Mouse (Mus musculus): Measurements from ENCODE around the gene Nemp1. TPM values are rescaled to one million over a fixed set of nuclear protein-coding genes. Genes with fewer than 3 reads are reported as not detected.
"Not testable (repeated sequence)": the region's sequence is repeated elsewhere in the genome, so short reads cannot be mapped to it uniquely, and the experiment has no call there.

The Nemp1 gene
- polyA plus RNA-seq, 1 experiment from 2014 or later, result 3.5 TPM

GRCm38 (mm10) chr10:127641861-127642771 lies 24.6 kb upstream of the Nemp1 start:
- peak overlapping the region; percentile 29; the same call in 1 of the 2 replicates for H3K9ac ChIP-seq (replicated peaks; ENCODE audit: low read length)
- ATAC-seq (ENCODE audit: low FRiP score, low TSS enrichment) (peak; percentile 55; the same call in 1 of the 2 replicates), DNase-seq (peak; percentile 88)
- 9% methylated on average over 19 of the region's 19 CpGs for WGBS
- H3K36me3 ChIP-seq (ENCODE audit: control insufficient read depth, insufficient read depth, low read length), result no peaks in the 10 kb centered on the region
- peak overlapping the region; percentile 50 for H3K4me2 ChIP-seq (ENCODE audit: low read length)
- H3K27me3 ChIP-seq (ENCODE audit: control insufficient read depth, insufficient read depth, low read length), result peaks cover 27% of the 10 kb centered on the region
- H3K9me3 ChIP-seq (ENCODE audit: control insufficient read depth, low read length), result no peaks in the 10 kb centered on the region
- peak overlapping the region; percentile 26; the same call in 1 of the 2 replicates for H3K4me3 ChIP-seq (replicated peaks; ENCODE audit: low read depth, low read length)
- H3K4me1 ChIP-seq (ENCODE audit: control insufficient read depth, insufficient read depth, low read length), result peaks cover 11% of the 10 kb centered on the region
- H3K27ac ChIP-seq (replicated peaks; ENCODE audit: low read depth, low read length), result no peak overlapping the region

GRCm38 (mm10) chr10:127642772-127643552 lies 23.7 kb upstream of the Nemp1 start, which contains the start of gene Stat6:
Gene Stat6 (plus strand): TSS chr10:127642986.
- 0 out of 2 replicates have a peak within 1 kb of the TSS, but pooled peaks have one; percentile 26 for H3K27ac ChIP-seq (replicated peaks; ENCODE audit: low read depth, low read length)
- ATAC-seq (ENCODE audit: low FRiP score, low TSS enrichment), result 0 out of 2 replicates have a peak, but pooled peaks have one; percentile 27

GRCm38 (mm10) chr10:127643553-127644238 lies 23.0 kb upstream of the Nemp1 start:
- Histone ChIP-seq H3K4me2 (ENCODE audit: low read length) (peak overlapping the region; percentile 50), H3K4me1 (ENCODE audit: control insufficient read depth, insufficient read depth, low read length) (peaks cover 11% of the 10 kb centered on the region), H3K36me3 (ENCODE audit: control insufficient read depth, insufficient read depth, low read length) (no peaks in the 10 kb centered on the region), H3K27ac (replicated peaks; ENCODE audit: low read depth, low read length) (no peak overlapping the region), H3K4me3 (replicated peaks; ENCODE audit: low read depth, low read length) (peak overlapping the region; percentile 26), H3K27me3 (ENCODE audit: control insufficient read depth, insufficient read depth, low read length) (peaks cover 27% of the 10 kb centered on the region), H3K9me3 (ENCODE audit: control insufficient read depth, low read length) (no peaks in the 10 kb centered on the region), H3K9ac (replicated peaks; ENCODE audit: low read length) (peak overlapping the region; percentile 29; the same call in 1 of the 2 replicates)
- DNase-seq (peak; percentile 53), ATAC-seq (ENCODE audit: low FRiP score, low TSS enrichment) (no peak)
- 4% methylated on average over 25 of the region's 25 CpGs for whole genome bisulfite sequencing

More at GRCm38 (mm10) chr10:127642772-127643552, 23.7 kb upstream of the Nemp1 start, which contains the start of gene Stat6:
- Histone ChIP-seq H3K27me3 (ENCODE audit: control insufficient read depth, insufficient read depth, low read length) (peaks cover 27% of the 10 kb centered on the region), H3K4me2 (ENCODE audit: low read length) (peak within 1 kb of the TSS; percentile 50), H3K4me3 (replicated peaks; ENCODE audit: low read depth, low read length) (peak within 1 kb of the TSS; percentile 26), H3K9ac (replicated peaks; ENCODE audit: low read length) (peak within 1 kb of the TSS; percentile 29; the same call in 1 of the 2 replicates), H3K9me3 (ENCODE audit: control insufficient read depth, low read length) (no peaks in the 10 kb centered on the region), H3K36me3 (ENCODE audit: control insufficient read depth, insufficient read depth, low read length) (no peaks in the 10 kb centered on the region), H3K4me1 (ENCODE audit: control insufficient read depth, insufficient read depth, low read length) (peaks cover 11% of the 10 kb centered on the region)
- WGBS, result 5% methylated on average over 37 of the region's 37 CpGs
- peak; percentile 54 for DNase-seq

- Histone ChIP-seq H3K27ac (replicated peaks; ENCODE audit: low read depth, low read length) (no peak overlapping the region), H3K9ac (replicated peaks; ENCODE audit: low read length) (no peak overlapping the region), H3K9me3 (ENCODE audit: control insufficient read depth, low read length) (no peaks in the 10 kb centered on the region), H3K36me3 (ENCODE audit: control insufficient read depth, insufficient read depth, low read length) (no peaks in the 10 kb centered on the region), H3K4me3 (replicated peaks; ENCODE audit: low read depth, low read length) (no peak overlapping the region), H3K4me1 (ENCODE audit: control insufficient read depth, insufficient read depth, low read length) (peaks cover 11% of the 10 kb centered on the region), H3K27me3 (ENCODE audit: control insufficient read depth, insufficient read depth, low read length) (peaks cover 27% of the 10 kb centered on the region), H3K4me2 (ENCODE audit: low read length) (no peak overlapping the region)
- DNase-seq, result no peak
- ATAC-seq (ENCODE audit: low FRiP score, low TSS enrichment), result no peak
- 21% methylated on average over 2 of the region's 2 CpGs for WGBS
Measured at GRCm38 (mm10) chr10:127645791-127646190, 20.9 kb upstream of the Nemp1 start.

- Histone ChIP-seq H3K4me2 (ENCODE audit: low read length) (peak overlapping the region; percentile 15; the same call in 1 of the 2 replicates), H3K9ac (replicated peaks; ENCODE audit: low read length) (no peak overlapping the region), H3K27me3 (ENCODE audit: control insufficient read depth, insufficient read depth, low read length) (no peaks in the 10 kb centered on the region), H3K9me3 (ENCODE audit: control insufficient read depth, low read length) (no peaks in the 10 kb centered on the region), H3K4me3 (replicated peaks; ENCODE audit: low read depth, low read length) (no peak overlapping the region), H3K27ac (replicated peaks; ENCODE audit: low read depth, low read length) (no peak overlapping the region), H3K4me1 (ENCODE audit: control insufficient read depth, insufficient read depth, low read length) (no peaks in the 10 kb centered on the region), H3K36me3 (ENCODE audit: control insufficient read depth, insufficient read depth, low read length) (no peaks in the 10 kb centered on the region)
- ATAC-seq (ENCODE audit: low FRiP score, low TSS enrichment) (no peak), DNase-seq (no peak)
- WGBS, result 58% methylated on average over 21 of the region's 21 CpGs
Measured at GRCm38 (mm10) chr10:127652906-127653638, 13.6 kb upstream of the Nemp1 start.

GRCm38 (mm10) chr10:127654970-127655579 lies 11.6 kb upstream of the Nemp1 start:
- WGBS, result 83% methylated on average over 16 of the region's 16 CpGs
- no peaks in the 10 kb centered on the region for H3K9me3 ChIP-seq (ENCODE audit: control insufficient read depth, low read length)
- H3K36me3 ChIP-seq (ENCODE audit: control insufficient read depth, insufficient read depth, low read length), result no peaks in the 10 kb centered on the region

GRCm38 (mm10) chr10:127657617-127658016 lies 9.1 kb upstream of the Nemp1 start:
- not testable (repeated sequence) for H3K4me1 ChIP-seq (ENCODE audit: control insufficient read depth, insufficient read depth, low read length); H3K36me3 ChIP-seq (ENCODE audit: control insufficient read depth, insufficient read depth, low read length); H3K9me3 ChIP-seq (ENCODE audit: control insufficient read depth, low read length); H3K4me2 ChIP-seq (ENCODE audit: low read length); H3K9ac ChIP-seq (replicated peaks; ENCODE audit: low read length); ATAC-seq (ENCODE audit: low FRiP score, low TSS enrichment); DNase-seq; H3K4me3 ChIP-seq (replicated peaks; ENCODE audit: low read depth, low read length); H3K27ac ChIP-seq (replicated peaks; ENCODE audit: low read depth, low read length)
- 46% methylated on average over 6 of the region's 6 CpGs for WGBS
- peaks cover 22% of the 10 kb centered on the region for H3K27me3 ChIP-seq (ENCODE audit: control insufficient read depth, insufficient read depth, low read length)

More at GRCm38 (mm10) chr10:127654970-127655579, 11.6 kb upstream of the Nemp1 start:
- no peak for ATAC-seq (ENCODE audit: low FRiP score, low TSS enrichment)
- no peak for DNase-seq
- Histone ChIP-seq H3K27ac (replicated peaks; ENCODE audit: low read depth, low read length) (no peak overlapping the region), H3K4me1 (ENCODE audit: control insufficient read depth, insufficient read depth, low read length) (no peaks in the 10 kb centered on the region), H3K9ac (replicated peaks; ENCODE audit: low read length) (no peak overlapping the region), H3K27me3 (ENCODE audit: control insufficient read depth, insufficient read depth, low read length) (no peaks in the 10 kb centered on the region), H3K4me2 (ENCODE audit: low read length) (no peak overlapping the region), H3K4me3 (replicated peaks; ENCODE audit: low read depth, low read length) (no peak overlapping the region)

All from midbrain, embryonic 14.5 days (tissue).